Mouse (Mus musculus): ENCODE measurements at regions not wholly inside any gene's neighbourhood (a gene's known extent, or its start where the extent isn't known, plus 50 kb on each side); places are given as distances from the start of the nearest gene placed in this dataset.
A peak's percentile ranks its signal among the peaks of the same experiment; 100 is the strongest.

- Histone ChIP-seq H3K9ac (no peak overlapping the region), H3K4me2 (no peak overlapping the region), H3K27ac (ENCODE audit: low read depth) (no peak overlapping the region), H3K4me3 (ENCODE audit: low read depth, low read length) (no peak overlapping the region), H3K4me1 (ENCODE audit: insufficient read depth) (no peaks in the 10 kb centered on the region), H3K9me3 (ENCODE audit: low read depth, low read length) (no peaks in the 10 kb centered on the region), H3K27me3 (ENCODE audit: insufficient read depth, low read length) (no peaks in the 10 kb centered on the region), H3K36me3 (ENCODE audit: insufficient read depth) (no peaks in the 10 kb centered on the region)
- DNase-seq (no peak), ATAC-seq (ENCODE audit: insufficient read depth) (no peak)
- 42% methylated on average over 1 of the region's 1 CpGs for WGBS
- no peak for TF ChIP-seq CTCF (IDR thresholded peaks at IDR 0.05; ENCODE audit: low read depth)
These were observed 252.2 kb downstream of the Gm7361 start for GRCm38 (mm10) chr5:26509525-26510168.

GRCm38 (mm10) chr5:26513039-26513955, 255.8 kb downstream of the Gm7361 start:
- H3K4me2 ChIP-seq, result no peak overlapping the region
- no peaks in the 10 kb centered on the region for H3K4me1 ChIP-seq (ENCODE audit: insufficient read depth)
- DNase-seq (no peak), ATAC-seq (ENCODE audit: insufficient read depth) (no peak)
- H3K27ac ChIP-seq (ENCODE audit: low read depth), result no peak overlapping the region
- no peaks in the 10 kb centered on the region for H3K36me3 ChIP-seq (ENCODE audit: insufficient read depth)
- H3K9ac ChIP-seq, result no peak overlapping the region
- no peak overlapping the region for H3K4me3 ChIP-seq (ENCODE audit: low read depth, low read length)
- 41% methylated on average over 5 of the region's 5 CpGs for WGBS
- TF ChIP-seq CTCF (IDR thresholded peaks at IDR 0.05; ENCODE audit: low read depth), result no peak
- no peaks in the 10 kb centered on the region for H3K9me3 ChIP-seq (ENCODE audit: low read depth, low read length)
- no peaks in the 10 kb centered on the region for H3K27me3 ChIP-seq (ENCODE audit: insufficient read depth, low read length)

- Histone ChIP-seq H3K4me3 (ENCODE audit: low read depth, low read length) (no peak overlapping the region), H3K27me3 (ENCODE audit: insufficient read depth, low read length) (no peaks in the 10 kb centered on the region), H3K4me1 (ENCODE audit: insufficient read depth) (no peaks in the 10 kb centered on the region), H3K4me2 (no peak overlapping the region), H3K9me3 (ENCODE audit: low read depth, low read length) (no peaks in the 10 kb centered on the region), H3K36me3 (ENCODE audit: insufficient read depth) (no peaks in the 10 kb centered on the region), H3K9ac (no peak overlapping the region), H3K27ac (ENCODE audit: low read depth) (no peak overlapping the region)
- DNase-seq (peak; percentile 81), ATAC-seq (ENCODE audit: insufficient read depth) (no peak)
- WGBS, result 33% methylated on average over 6 of the region's 6 CpGs
- no peak for TF ChIP-seq CTCF (IDR thresholded peaks at IDR 0.05; ENCODE audit: low read depth)
These were observed 278.1 kb downstream of the Gm7361 start for GRCm38 (mm10) chr5:26535556-26535955.

GRCm38 (mm10) chr5:26563291-26563690, 253.7 kb upstream of the Dpp6 start:
- Histone ChIP-seq H3K27ac (ENCODE audit: low read depth) (no peak overlapping the region), H3K9ac (no peak overlapping the region), H3K9me3 (ENCODE audit: low read depth, low read length) (no peaks in the 10 kb centered on the region), H3K4me3 (ENCODE audit: low read depth, low read length) (no peak overlapping the region), H3K27me3 (ENCODE audit: insufficient read depth, low read length) (no peaks in the 10 kb centered on the region), H3K4me2 (no peak overlapping the region), H3K4me1 (ENCODE audit: insufficient read depth) (no peaks in the 10 kb centered on the region), H3K36me3 (ENCODE audit: insufficient read depth) (no peaks in the 10 kb centered on the region)
- DNase-seq, result peak; percentile 5
- TF ChIP-seq CTCF (IDR thresholded peaks at IDR 0.05; ENCODE audit: low read depth), result no peak
- no peak for ATAC-seq (ENCODE audit: insufficient read depth)
- 53% methylated on average over 1 of the region's 1 CpGs for WGBS

- no peaks in the 10 kb centered on the region for H3K4me1 ChIP-seq (ENCODE audit: insufficient read depth)
- no peak for ATAC-seq (ENCODE audit: insufficient read depth)
- DNase-seq, result no peak
- H3K4me2 ChIP-seq, result no peak overlapping the region
- H3K27ac ChIP-seq (ENCODE audit: low read depth), result no peak overlapping the region
- no peaks in the 10 kb centered on the region for H3K36me3 ChIP-seq (ENCODE audit: insufficient read depth)
- H3K4me3 ChIP-seq (ENCODE audit: low read depth, low read length), result no peak overlapping the region
- H3K9me3 ChIP-seq (ENCODE audit: low read depth, low read length), result no peaks in the 10 kb centered on the region
- no peak overlapping the region for H3K9ac ChIP-seq
- no peak for TF ChIP-seq CTCF (IDR thresholded peaks at IDR 0.05; ENCODE audit: low read depth)
- H3K27me3 ChIP-seq (ENCODE audit: insufficient read depth, low read length), result no peaks in the 10 kb centered on the region
- WGBS, result 72% methylated on average over 1 of the region's 1 CpGs
These were observed 252.9 kb upstream of the Dpp6 start for GRCm38 (mm10) chr5:26564056-26564455.

GRCm38 (mm10) chr5:26572691-26573191, 244.3 kb upstream of the Dpp6 start:
- ATAC-seq (ENCODE audit: insufficient read depth) (no peak), DNase-seq (no peak)

GRCm38 (mm10) chr5:26573446-26573845, 243.6 kb upstream of the Dpp6 start:
- no peaks in the 10 kb centered on the region for H3K27me3 ChIP-seq (ENCODE audit: insufficient read depth, low read length)
- no peak overlapping the region for H3K4me3 ChIP-seq (ENCODE audit: low read depth, low read length)
- H3K36me3 ChIP-seq (ENCODE audit: insufficient read depth), result no peaks in the 10 kb centered on the region
- WGBS, result 80% methylated on average over 3 of the region's 3 CpGs
- ATAC-seq (ENCODE audit: insufficient read depth), result no peak
- DNase-seq, result no peak
- TF ChIP-seq CTCF (IDR thresholded peaks at IDR 0.05; ENCODE audit: low read depth), result no peak
- H3K9ac ChIP-seq, result no peak overlapping the region
- H3K9me3 ChIP-seq (ENCODE audit: low read depth, low read length), result no peaks in the 10 kb centered on the region
- no peaks in the 10 kb centered on the region for H3K4me1 ChIP-seq (ENCODE audit: insufficient read depth)
- no peak overlapping the region for H3K4me2 ChIP-seq
- H3K27ac ChIP-seq (ENCODE audit: low read depth), result no peak overlapping the region

More at GRCm38 (mm10) chr5:26572691-26573191, 244.3 kb upstream of the Dpp6 start:
- Histone ChIP-seq H3K27me3 (ENCODE audit: insufficient read depth, low read length) (no peaks in the 10 kb centered on the region), H3K4me3 (ENCODE audit: low read depth, low read length) (no peak overlapping the region), H3K27ac (ENCODE audit: low read depth) (no peak overlapping the region), H3K4me2 (no peak overlapping the region), H3K4me1 (ENCODE audit: insufficient read depth) (no peaks in the 10 kb centered on the region), H3K9me3 (ENCODE audit: low read depth, low read length) (no peaks in the 10 kb centered on the region), H3K9ac (no peak overlapping the region), H3K36me3 (ENCODE audit: insufficient read depth) (no peaks in the 10 kb centered on the region)
- no peak for TF ChIP-seq CTCF (IDR thresholded peaks at IDR 0.05; ENCODE audit: low read depth)
- WGBS, result 54% methylated on average over 3 of the region's 3 CpGs

Data from lung, embryonic 14.5 days (tissue).